Mouse (Mus musculus) heart, postnatal 0 days (tissue): ENCODE measurements around the gene Pth.

ENCODE experiments used
- CTCF ChIP-seq: IDR thresholded peaks from 2 replicates; pipeline ENCODE4 v1.5.1; 2016; ENCODE audit warnings: antibody characterized with exemption, control low read depth, low read depth
- EP300 ChIP-seq: IDR thresholded peaks from 2 replicates; pipeline ENCODE4 v1.6.1; 2016; ENCODE audit warnings: antibody characterized with exemption, low read depth

GRCm38 (mm10) chr7:113420771-113421170 is 32.4 kb upstream of the Pth start:
- TF ChIP-seq EP300 = no peak
- no peak for TF ChIP-seq CTCF
